Mouse (Mus musculus) mouse trophoblast stem cell (cell line): Measurements from ENCODE around the gene Sema6d.

Experiments used
- in situ Hi-C, 2 experiments: fragments of 300-500 bp; cut with MseI, MboI; formaldehyde crosslinking; loops; 2 replicates in 1 of 2; 3 replicates in 1 of 2; pipeline ENCODE4 v1.15.1; 2025

Gene Sema6d

DNA sequence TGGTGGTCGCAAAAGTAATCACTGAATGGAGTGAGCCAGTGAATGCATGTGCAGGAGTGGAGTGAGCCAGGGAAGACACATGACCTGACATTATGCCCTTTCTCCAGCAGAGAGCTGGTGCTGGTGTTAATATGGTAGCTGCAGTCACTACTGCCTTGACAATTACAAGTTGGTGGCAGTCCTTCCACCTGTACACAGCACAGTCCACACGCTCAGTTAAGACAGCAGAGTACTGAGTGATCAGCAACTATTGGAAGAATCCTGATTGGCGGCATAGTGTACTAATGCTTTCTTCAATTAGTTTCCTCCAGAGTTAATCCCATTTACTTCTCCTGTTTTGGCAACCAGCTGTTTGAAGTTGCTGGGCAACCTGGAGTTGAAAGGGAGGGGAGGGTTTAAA, 81.9 kb downstream of the Sema6d start:
- in situ Hi-C loops, result no loop called here

DNA sequence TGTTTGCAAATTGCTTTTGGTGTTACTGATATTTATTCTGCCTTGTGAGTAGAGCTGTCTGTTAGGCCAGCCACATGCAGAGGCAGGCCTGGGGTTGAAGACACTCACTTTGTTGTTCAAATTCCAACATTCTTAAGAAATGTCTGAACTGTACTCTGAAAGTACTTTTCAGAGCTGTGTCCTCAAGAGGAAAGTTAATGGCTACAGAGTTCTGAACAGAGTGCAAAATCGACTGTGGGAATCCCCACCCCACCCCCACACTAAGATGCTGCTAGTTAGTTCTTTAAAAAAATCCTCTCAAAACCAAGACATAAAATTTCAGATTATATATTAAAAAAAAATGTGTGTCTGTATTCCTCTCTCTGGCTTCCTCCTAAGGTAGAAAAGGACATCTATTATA, 86.5 kb downstream of the Sema6d start:
- in situ Hi-C loops, result no loop called here

DNA sequence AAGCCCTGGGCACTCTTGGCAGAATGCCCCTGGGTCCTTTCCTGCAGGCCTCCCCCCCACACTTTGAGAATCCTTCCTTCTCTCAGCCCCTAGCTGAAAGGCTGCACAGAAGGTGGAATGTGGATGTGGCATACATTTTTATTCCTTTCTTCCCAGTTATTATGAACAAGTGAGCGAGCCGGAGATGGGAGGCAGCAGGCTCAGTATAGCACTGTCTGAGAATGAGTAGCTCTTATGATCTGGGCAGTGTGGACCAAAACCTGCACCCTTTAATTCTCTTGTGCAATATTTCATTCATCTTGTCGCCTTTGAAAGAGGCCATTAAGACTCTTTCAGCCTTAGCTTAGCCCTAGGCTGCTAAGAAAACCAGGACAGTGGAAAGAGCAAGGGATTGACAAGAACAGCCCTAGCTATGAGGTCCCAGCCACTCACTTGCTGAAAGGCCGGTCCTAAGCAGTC, 87.0 kb downstream of the Sema6d start:
- in situ Hi-C loops, result no loop called here

DNA sequence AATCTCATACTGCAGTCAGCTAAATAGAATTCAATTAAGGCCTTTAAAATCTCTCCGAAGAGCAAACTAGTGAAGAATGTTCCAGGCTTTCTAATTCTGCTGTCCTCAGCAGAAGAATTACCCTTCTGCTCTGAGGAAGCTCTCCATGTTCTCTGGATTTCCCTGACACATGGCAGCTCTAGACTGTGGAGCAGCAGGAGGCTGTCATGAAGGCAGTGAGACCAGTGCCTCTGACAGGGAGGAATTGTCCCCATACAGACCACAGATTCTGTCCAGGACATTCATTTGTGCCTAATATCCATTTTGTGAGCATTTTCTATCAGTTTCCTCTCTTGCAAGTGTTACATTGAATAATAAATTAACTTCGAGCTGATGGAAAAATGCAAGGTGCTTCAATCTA, 99.5 kb downstream of the Sema6d start:
- in situ Hi-C loops, result no loop called here

DNA sequence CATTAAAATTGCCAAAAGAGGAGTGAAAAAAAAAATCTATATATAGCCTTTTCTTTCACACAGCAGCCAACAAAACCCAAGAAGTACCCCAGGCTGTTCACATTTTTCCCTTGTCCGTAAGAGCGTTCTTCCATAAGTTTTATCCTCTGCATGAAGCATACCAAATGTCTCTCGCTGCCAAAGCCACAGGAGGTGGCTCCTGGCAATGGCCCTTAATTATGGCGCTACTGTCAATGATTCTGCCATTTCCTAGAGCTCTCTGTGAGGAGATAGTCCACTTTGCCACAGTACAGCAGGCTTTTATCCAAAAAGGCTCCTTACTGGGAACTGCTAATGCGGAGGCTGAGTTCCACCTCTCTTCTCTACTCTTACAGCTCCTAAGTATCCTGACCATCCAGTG, 104.3 kb downstream of the Sema6d start:
- in situ Hi-C loops, result no loop called here

DNA sequence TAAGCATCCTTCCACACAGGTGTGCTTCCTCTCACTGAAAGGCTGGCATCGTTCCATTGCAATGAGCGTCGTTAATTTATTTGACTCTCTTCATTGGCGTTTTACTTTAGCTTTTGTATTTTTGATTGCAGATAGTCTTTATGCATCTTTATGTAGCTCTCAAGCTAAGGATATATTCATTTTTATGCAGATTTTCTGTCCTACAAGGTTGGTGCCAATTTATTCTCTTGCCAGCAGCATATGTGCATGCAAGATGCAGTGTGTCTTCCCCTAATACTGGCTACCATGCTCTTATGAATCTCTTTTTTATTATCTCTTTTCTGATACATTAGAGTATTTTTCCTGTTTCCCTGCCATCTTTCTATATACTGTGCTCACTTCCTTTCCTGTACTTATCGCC, 111.7 kb downstream of the Sema6d start:
- in situ Hi-C loops, result no loop called here

DNA sequence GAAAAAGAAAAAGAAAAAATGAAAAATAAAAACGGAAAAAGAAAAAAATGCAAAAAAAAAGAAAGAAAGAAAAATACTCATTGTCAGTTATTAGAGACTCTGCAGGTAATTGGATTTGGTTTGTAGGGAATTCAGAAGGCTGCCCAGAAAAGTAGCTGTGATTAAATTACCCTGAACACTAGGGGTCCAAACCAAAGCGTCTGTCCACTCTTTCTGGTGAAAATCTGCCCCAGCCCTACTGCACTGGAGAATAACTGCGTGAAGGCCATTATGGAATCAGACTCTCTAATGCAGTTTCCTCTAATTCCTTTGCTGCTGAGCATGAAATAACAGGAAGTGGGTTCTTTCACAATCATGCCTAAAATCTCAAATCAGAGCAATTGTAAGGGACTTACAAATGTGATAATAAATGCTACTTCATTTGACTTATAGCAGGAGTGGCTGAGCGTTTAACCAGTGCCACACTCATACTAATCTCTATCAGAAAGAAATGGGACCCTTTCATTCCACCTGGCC, 112.8 kb downstream of the Sema6d start:
- in situ Hi-C loops, result no loop called here

DNA sequence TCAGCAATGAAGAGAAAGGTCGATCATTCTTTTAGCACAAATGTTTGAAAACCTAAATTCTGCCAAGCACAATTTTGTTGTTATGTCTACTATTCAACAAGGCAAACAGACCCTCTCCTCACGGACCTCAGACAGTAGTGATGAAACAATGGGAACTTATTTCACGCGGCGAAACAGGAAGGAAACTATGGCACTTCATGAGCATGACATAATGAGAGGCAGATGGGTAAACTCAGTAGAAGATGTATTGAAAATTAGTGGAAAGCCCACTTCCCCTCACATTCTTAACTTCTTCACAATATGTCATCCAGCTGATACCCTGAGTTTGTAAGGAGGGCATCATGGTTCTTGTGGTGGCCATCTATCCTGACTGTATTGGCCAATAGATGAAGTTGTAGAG, 116.0 kb downstream of the Sema6d start:
- in situ Hi-C loops, result no loop called here

DNA sequence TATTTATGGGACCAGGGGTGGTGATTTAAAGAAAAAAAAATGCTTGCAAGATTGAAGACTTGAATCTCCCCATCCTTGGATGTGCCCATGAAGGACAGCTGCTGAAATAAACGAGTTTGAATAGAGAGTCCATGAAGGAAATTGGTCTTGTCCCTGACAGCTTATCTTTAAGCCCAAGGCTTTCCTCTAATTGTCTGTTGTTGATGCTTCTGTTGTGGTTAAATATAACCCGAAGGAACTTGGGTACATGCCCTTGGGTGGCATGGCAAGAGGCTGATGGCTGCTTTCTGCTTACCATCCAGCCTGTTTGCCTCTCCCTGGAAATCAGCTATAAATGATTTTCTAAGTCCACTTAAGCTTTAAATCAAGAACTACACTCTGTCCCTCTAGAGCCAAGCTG, 118.5 kb downstream of the Sema6d start:
- in situ Hi-C loops, result no loop called here

DNA sequence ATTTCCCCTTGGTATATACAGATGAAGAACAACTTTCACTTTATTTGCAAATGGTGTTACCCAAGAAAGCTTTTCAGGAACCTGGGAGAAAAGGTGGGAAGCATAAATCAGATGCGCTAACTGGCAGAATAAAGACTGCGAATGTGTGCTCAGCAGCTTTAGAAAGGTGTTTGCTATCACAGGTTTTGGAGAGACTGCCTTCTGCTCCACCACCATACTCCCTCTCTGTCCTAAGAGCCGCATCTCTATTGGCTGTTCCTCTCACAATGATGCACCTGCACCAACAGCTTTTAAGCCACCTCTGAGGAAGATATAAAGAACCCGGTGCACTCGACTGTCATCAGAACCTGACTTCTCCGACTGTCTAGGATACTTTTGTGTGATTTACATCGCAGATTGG, 133.8 kb downstream of the Sema6d start:
- in situ Hi-C loops, result no loop called here

DNA sequence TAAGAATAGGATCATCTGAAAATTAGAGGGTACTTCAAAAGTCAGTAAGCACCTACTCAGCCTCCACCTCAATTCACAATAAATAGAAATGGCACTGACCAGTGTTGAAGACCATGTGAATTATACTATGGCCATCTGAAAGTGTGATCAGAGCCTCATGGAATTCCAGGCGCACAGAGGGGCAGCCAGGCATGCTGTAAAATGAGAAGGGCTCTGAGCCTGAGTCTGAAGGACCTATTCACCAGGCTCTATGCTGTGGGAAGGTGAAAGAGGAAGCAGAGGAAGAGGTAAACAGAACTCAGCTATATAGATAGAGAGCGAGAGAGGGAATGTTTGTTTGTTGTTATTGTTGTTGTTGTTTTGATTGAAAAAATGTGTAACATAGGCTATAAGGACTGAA, 134.6 kb downstream of the Sema6d start:
- in situ Hi-C loops, result no loop called here

DNA sequence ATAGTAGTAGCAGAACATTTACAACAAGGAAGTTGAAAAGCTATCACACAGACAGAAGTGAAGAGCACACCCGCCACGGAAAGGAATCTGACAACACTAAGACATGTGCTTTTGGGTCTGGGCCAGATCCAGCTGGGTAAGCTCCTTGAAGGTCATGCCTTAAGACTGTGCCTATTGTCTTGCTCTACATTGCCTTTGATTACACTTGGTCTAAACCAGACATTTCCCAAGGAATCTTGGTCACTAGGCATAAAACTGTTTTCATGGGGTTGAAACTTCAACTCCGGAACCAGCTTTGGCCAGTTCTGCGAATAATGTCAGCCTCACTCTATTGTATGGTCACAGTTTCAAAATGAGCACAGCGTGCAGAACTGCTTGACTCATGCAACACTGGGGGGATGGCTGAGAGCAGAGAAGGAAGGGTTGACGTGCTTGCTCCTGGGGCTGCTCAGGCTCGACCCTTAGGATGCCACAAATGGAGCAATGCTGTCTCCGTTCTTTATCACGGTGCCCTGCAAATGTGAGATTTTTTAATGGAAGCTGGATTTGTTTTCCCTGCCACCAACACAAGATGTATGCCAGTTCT, 145.0 kb downstream of the Sema6d start:
- in situ Hi-C loops, result no loop called here

DNA sequence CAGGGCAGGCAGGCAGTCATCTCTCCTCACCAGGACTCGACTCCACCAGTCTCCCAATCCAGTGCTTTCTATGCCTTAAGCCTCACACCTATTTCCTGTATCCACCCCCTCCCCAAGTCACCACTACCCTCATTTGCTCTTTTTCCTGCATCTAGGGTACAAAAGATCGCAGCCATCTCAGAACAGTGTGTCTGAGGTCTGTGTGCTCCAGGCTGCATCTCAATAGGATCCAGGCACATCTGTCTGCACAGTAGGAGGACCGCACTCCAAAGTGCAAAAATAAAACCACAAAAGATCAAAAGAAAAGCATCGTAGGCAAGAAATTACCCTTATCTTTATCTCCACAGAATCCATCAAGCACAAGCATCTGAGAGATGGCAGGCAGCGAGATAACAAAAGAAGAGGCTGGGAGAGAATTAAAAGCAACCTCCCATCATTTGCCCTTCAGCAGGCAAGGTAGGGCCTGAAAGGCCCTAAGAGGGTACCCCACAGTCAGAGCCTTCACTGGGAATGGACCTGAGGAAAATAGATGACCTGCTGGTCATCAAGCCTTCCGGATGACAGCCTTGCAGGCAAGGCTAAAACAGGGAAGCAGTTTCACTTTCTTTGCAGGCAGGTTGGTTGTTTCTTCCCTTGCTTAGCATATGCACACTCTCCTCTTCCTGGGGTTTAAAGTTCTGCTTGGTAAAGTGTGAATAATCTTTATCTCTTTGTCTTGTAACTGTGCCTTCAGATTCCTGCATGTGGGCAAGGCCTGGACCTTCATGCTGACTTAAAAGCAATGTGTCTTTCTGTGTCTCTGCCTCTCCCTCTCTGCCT, 145.7 kb downstream of the Sema6d start:
- in situ Hi-C loops, result no loop called here

DNA sequence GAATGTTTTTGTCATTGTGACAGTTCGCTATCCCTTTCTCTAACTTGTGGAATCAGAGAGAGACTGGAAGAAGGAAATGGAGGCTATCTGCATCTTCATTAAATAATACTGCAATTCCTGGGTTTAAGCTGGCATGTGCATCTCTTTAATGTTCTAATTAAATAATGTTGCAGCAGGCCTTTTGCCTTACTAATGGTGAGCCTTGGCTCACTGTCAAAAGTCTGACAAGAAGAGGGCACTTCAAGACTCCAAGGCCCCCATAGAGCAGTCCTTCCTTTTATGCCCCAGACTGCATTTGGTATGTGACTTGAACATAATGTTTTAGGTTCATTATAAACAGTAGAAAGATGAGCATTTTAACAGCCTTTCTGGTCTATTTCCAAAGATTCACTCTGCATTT, 147.1 kb downstream of the Sema6d start:
- in situ Hi-C loops, result no loop called here

DNA sequence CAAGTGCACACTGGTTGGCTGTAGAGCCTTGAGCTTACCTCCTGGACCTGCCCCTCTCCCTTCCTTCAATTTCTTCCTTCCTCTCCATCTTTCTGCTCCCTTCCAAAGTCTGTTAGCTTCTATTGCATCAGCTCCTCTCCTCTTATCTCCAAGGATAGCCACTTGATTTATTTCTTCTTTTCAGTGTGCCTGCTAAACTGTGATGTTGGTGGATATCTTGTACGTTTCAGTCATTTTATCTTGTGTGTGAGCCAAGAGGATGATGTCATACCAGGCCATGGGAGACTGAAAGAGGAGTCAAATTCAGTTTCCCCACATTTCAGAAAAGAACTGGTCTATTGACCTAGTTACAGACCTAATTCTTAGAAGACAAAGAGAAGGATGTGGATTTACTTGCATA, 153.8 kb downstream of the Sema6d start:
- in situ Hi-C loops, result no loop called here

DNA sequence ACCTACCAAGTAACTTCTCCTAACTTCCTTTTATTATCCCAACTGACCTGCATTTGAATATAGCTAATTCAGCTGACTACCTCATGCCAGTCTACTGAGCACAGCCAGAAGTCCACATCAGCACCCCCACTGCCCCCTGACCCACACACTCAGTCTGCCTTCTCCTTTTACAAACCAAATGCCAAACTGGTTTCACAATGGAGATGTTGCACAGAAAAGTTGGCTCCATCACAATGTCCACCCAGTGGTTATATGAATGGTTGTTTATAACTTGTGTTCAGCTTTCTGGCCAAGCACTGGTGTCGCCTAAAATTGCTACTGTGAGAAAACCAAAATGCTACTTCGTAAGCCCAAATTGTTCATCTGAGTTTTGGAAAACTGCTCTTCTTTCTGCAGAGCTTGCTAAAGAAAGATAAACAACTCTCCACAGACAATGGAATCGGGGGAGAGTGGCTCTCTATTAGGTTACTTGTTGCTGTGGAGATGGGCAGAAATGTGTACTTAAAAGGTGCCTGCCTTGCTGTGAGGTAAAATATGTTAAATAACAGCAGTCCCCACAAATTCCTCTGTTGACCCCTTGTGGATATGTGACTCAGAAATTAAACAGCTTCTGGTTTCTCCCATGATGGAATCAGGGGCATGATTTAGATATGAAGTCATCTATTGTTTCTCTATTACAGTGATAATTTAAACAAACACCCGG, 154.9 kb downstream of the Sema6d start:
- in situ Hi-C loops, result no loop called here

DNA sequence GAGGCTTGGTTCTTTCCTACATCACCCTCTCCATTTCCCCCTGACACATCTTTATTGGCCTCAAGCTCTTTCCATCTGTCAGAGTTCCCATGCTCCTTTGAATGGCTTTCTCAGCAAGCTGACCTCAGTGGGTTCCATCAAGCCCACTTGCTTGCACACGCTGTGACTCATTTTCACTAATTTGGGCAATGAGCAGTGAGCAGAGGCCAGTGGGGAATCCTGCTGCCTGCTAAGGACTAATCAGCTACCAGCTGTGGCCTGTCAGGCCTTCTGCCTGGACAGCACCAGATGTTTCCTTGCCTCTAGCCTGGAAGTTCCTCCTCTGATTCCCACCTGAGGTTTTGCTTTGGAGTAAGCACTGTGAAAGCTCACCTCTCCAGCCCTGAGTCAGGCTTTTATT, 168.3 kb downstream of the Sema6d start:
- in situ Hi-C loops, result no loop called here

DNA sequence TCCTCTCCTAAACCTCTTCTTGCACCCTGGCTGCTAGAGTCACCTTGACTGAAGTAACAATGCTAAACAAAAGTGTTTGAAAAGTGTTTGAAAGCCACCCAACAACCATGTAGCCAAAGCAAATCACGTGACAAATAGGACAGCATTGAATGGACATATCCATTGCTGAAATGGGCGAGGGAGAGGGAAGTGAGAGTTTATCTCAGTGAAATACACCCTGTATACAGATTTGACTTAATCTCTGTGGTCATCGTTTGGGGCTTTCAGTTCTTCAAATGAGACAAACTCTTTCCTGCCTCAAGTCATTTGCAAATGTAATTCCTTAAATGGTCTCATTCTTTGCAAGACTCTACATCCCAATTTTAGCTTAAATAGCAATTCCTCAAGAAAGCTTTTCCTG, 174.5 kb downstream of the Sema6d start:
- in situ Hi-C loops, result no loop called here

DNA sequence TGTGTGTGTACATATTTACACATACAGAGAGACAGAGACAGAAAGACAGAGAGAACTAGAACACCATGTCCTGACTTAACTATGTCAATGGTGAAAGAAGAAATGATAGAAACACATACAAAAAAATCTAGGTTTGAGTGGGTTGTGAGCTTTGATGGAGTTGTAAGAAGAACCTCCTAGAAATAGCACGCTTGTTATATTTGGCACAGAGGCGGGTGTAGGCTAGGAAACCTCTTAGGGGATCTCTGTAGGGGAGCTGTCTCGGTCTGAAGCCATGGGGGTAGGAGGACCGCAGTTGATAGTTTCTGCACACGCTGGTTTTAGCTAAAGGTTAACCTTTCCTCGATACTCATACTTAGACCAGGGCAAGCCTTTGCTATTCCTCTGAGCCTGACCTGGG, 181.4 kb downstream of the Sema6d start:
- in situ Hi-C loops, result no loop called here

DNA sequence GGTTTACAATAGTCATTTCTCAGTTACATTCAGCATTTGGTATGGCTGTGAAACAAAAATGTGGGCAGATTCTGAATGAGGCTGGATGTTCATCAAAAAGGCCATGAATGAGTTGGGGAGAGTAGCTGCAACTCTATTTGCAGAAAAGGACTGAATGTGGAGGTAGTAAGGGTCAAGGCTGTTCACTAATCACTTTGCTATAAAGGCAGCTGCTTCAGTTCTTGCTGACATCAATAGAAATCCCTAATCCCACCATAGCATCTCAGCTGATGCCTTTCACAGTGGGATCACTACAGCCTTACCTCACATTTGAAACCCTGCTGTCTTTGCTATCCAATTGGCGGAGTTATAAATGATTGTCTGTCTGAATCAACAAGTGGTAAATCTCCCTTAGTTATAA, 187.7 kb downstream of the Sema6d start:
- in situ Hi-C loops, result no loop called here

DNA sequence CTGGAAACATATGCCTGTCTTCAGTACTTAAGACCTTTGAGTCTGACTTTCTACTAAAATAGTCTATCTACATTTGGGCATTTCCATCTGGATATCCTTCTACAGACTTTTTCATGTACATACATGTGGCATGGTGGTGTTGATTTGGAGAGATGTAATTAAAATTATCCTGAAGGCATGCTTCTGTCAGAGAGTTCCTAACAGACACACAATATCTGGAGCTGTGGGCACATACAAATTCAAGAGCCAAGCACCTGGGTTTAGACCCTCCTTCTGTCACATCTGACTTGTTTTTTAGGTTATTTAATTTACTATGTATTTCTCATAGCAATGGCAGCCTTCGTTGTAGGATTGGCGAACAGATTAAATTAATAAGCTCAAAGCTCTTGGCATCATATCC, 195.3 kb downstream of the Sema6d start:
- in situ Hi-C loops, result no loop called here

DNA sequence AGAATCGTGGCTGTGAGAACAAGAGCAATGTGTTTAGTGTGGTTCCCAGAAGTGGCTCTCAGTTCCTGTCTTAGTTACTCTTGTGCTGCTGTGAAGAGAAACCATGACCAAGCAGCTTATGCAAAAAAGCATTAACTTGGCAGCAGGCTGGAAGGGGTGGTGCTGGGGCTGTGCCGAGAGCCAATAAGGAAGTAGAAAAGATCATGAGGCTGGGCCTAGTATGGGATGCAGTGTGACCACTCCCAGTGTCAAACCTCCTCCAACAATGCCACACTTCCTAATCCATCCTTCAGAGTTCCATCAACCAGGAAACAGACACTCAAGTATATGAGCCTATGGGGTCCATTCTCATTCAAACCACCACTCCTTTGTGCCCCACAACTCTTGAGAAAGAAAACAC, 199.6 kb downstream of the Sema6d start:
- in situ Hi-C loops, result no loop called here

DNA sequence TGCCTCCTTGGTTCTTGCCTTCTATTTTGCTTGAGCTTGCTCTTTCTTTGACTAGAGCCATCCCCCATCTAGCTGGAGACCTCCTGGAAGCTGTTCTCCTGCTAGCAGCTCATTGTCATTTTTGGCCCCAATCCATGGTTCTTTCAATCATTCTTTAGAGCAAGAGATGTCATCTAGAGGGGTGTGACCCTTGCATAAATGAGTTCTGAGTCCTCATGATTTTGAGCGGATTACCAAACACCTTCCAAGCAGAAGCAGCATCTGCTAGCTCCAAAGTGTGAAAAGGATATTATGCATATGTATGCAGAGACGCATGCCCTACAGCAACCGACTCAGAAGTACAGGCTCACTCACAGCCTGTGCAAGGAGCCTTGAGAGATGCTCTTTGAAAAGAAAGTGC, 201.4 kb downstream of the Sema6d start:
- in situ Hi-C loops, result no loop called here
